Mouse (Mus musculus): Measurements from ENCODE around the gene 1700012P22Rik. TPM values are rescaled to one million over a fixed set of nuclear protein-coding genes. Genes with fewer than 3 reads are reported as not detected.

The 1700012P22Rik gene
- total and polyA plus RNA-seq, 2 experiments, result not detected

- H3K4me3 ChIP-seq (ENCODE audit: insufficient read depth, low read depth, low read length), result no peak within 1 kb of the TSS
- no peak for DNase-seq (ENCODE audit: extremely low read depth, low read depth, low spot score)
- WGBS, result 37% methylated on average over 2 of the region's 2 CpGs
- no peak within 1 kb of the TSS for H3K27ac ChIP-seq (replicated peaks; ENCODE audit: insufficient read depth, low read depth, low read length)
- TF ChIP-seq CTCF (IDR thresholded peaks at IDR 0.05; ENCODE audit: low read depth, low read length) (no peak), POLR2A (IDR thresholded peaks at IDR 0.05; ENCODE audit: extremely low read depth, insufficient read depth, low read length) (no peak)
- no peaks in the 10 kb centered on the region for H3K27me3 ChIP-seq (ENCODE audit: control insufficient read depth, insufficient read depth, low read length)
- no peak within 1 kb of the TSS for H3K9ac ChIP-seq (ENCODE audit: low read depth, low read length)
- no peaks in the 10 kb centered on the region for H3K4me1 ChIP-seq (ENCODE audit: control insufficient read depth, insufficient read depth, low read length)
- no peaks in the 10 kb centered on the region for H3K36me3 ChIP-seq (ENCODE audit: control insufficient read depth, insufficient read depth, low read length)
- H3K79me2 ChIP-seq (ENCODE audit: control insufficient read depth, insufficient read depth, low read length), result no peaks in the 10 kb centered on the region
Measured at GRCm38 (mm10) chr4:144377911-144378310, 60.7 kb downstream of the 1700012P22Rik start, which contains the start of gene Pramef20. Pramef20 (minus strand) TSS chr4:144377933.

Other genes with a start within 250 kb of the 1700012P22Rik start
- gene Oog2, start 248.1 kb downstream of the 1700012P22Rik start, total RNA-seq (2014; rRNA removed), result not detected in 2 replicates
- not detected in 2 replicates for gene Oog2, start 248.1 kb downstream of the 1700012P22Rik start, polyA plus RNA-seq (2012; rRNA removed)
- gene C87977, start 225.5 kb downstream of the 1700012P22Rik start, total RNA-seq (2014; rRNA removed), result not detected in 2 replicates
- not detected in 2 replicates for gene C87977, start 225.5 kb downstream of the 1700012P22Rik start, polyA plus RNA-seq (2012; rRNA removed)
- not detected in 2 replicates for gene Pramel5, start 158.3 kb downstream of the 1700012P22Rik start, total RNA-seq (2014; rRNA removed)
- not detected in 2 replicates for gene Pramel5, start 158.3 kb downstream of the 1700012P22Rik start, polyA plus RNA-seq (2012; rRNA removed)
- gene Gm13128, start 108.5 kb downstream of the 1700012P22Rik start, total RNA-seq (2014; rRNA removed), result not detected in 2 replicates
- not detected in 2 replicates for gene Gm13128, start 108.5 kb downstream of the 1700012P22Rik start, polyA plus RNA-seq (2012; rRNA removed)
- gene Gm13119, start 80.8 kb downstream of the 1700012P22Rik start, total RNA-seq (2014; rRNA removed), result not detected in 2 replicates
- not detected in 2 replicates for gene Gm13119, start 80.8 kb downstream of the 1700012P22Rik start, polyA plus RNA-seq (2012; rRNA removed)
- gene Pramef20, start 60.8 kb downstream of the 1700012P22Rik start, total RNA-seq (2014; rRNA removed), result not detected in 2 replicates
- not detected in 2 replicates for gene Pramef20, start 60.8 kb downstream of the 1700012P22Rik start, polyA plus RNA-seq (2012; rRNA removed)
- not detected in 2 replicates for gene Pramef12, start 30.3 kb downstream of the 1700012P22Rik start, total RNA-seq (2014; rRNA removed)
- not detected in 2 replicates for gene Pramef12, start 30.3 kb downstream of the 1700012P22Rik start, polyA plus RNA-seq (2012; rRNA removed)
- gene Gm9944, start 14.5 kb upstream of the 1700012P22Rik start, total RNA-seq (2014; rRNA removed), result not detected in 2 replicates
- not detected in 2 replicates for gene Gm9944, start 14.5 kb upstream of the 1700012P22Rik start, polyA plus RNA-seq (2012; rRNA removed)
- not detected in 2 replicates for gene Aadacl3, start 25.0 kb upstream of the 1700012P22Rik start, total RNA-seq (2014; rRNA removed)
- gene Aadacl3, start 25.0 kb upstream of the 1700012P22Rik start, polyA plus RNA-seq (2012; rRNA removed), result not detected in 2 replicates
- not detected in 2 replicates for gene 9430007A20Rik, start 81.0 kb upstream of the 1700012P22Rik start, total RNA-seq (2014; rRNA removed)
- gene 9430007A20Rik, start 81.0 kb upstream of the 1700012P22Rik start, polyA plus RNA-seq (2012; rRNA removed), result not detected in 2 replicates
- gene Gm13124, start 126.4 kb upstream of the 1700012P22Rik start, total RNA-seq (2014; rRNA removed), result not detected in 2 replicates
- gene Gm13124, start 126.4 kb upstream of the 1700012P22Rik start, polyA plus RNA-seq (2012; rRNA removed), result not detected in 2 replicates
- gene Aadacl4, start 174.9 kb upstream of the 1700012P22Rik start, total RNA-seq (2014; rRNA removed), result not detected in 2 replicates
- gene Aadacl4, start 174.9 kb upstream of the 1700012P22Rik start, polyA plus RNA-seq (2012; rRNA removed), result not detected in 2 replicates
- not detected in 2 replicates for gene Gm436, start 247.6 kb upstream of the 1700012P22Rik start, total RNA-seq (2014; rRNA removed)
- not detected in 2 replicates for gene Gm436, start 247.6 kb upstream of the 1700012P22Rik start, polyA plus RNA-seq (2012; rRNA removed)